Mouse (Mus musculus) T-helper 2 cell (primary cell): ENCODE data around the gene 1700109H08Rik.
"Not testable (repeated sequence)": the region's sequence is repeated elsewhere in the genome, so short reads cannot be mapped to it uniquely, and the experiment has no call there.

Source experiments
- in situ Hi-C: fragments of 300-600 bp; cut with MboI, MseI; formaldehyde crosslinking; loops from one replicate; pipeline ENCODE4 v1.15.1; 2025; ENCODE audit warnings: high pct_unique_total_duplicates

1700109H08Rik gene

GRCm38 (mm10) chr5:3571266-3571665, at the start of gene 1700109H08Rik:
Gene 1700109H08Rik (plus strand): TSS chr5:3571566.
- in situ Hi-C loops, result no loop called here

- in situ Hi-C loops, result no loop called here
These were observed 49.6 kb upstream of the 1700109H08Rik start for GRCm38 (mm10) chr5:3521741-3522140.

GRCm38 (mm10) chr5:3522826-3523225, 48.5 kb upstream of the 1700109H08Rik start:
- in situ Hi-C loops, result no loop called here

- in situ Hi-C loops, result no loop called here
These were observed 44.2 kb upstream of the 1700109H08Rik start for GRCm38 (mm10) chr5:3527041-3527691.

- in situ Hi-C loops, result no loop called here
These were observed 41.7 kb upstream of the 1700109H08Rik start for GRCm38 (mm10) chr5:3529585-3530189.

- in situ Hi-C loops, result not testable (repeated sequence)
These were observed 39.3 kb upstream of the 1700109H08Rik start for GRCm38 (mm10) chr5:3532048-3532447.

- in situ Hi-C loops, result no loop called here
These were observed 34.7 kb upstream of the 1700109H08Rik start for GRCm38 (mm10) chr5:3536592-3537212.

- in situ Hi-C loops, result no loop called here
These were observed 32.6 kb upstream of the 1700109H08Rik start for GRCm38 (mm10) chr5:3538505-3539472.

GRCm38 (mm10) chr5:3541871-3542270, 29.5 kb upstream of the 1700109H08Rik start:
- in situ Hi-C loops, result no loop called here

- in situ Hi-C loops, result no loop called here
These were observed 27.5 kb upstream of the 1700109H08Rik start, which contains the start of gene Fam133b for GRCm38 (mm10) chr5:3543629-3544479. Gene Fam133b (plus strand): TSS chr5:3543833.

- in situ Hi-C loops, result no loop called here
These were observed 26.9 kb upstream of the 1700109H08Rik start for GRCm38 (mm10) chr5:3544480-3544769.

- in situ Hi-C loops, result loop anchor here (5.0 kb wide), 1 partner anchor 44 kb away; no protein-coding TSS in a partner anchor
These were observed 25.1 kb upstream of the 1700109H08Rik start for GRCm38 (mm10) chr5:3546226-3546625.

- in situ Hi-C loops, result loop anchor here (5.0 kb wide), 1 partner anchor 46 kb away; the partner anchor contains the start of genes Pex1 and Rbm48
These were observed 19.9 kb upstream of the 1700109H08Rik start for GRCm38 (mm10) chr5:3551481-3551880.

GRCm38 (mm10) chr5:3554198-3554597, 17.2 kb upstream of the 1700109H08Rik start:
- in situ Hi-C loops, result loop anchor here (5.0 kb wide), 1 partner anchor 43 kb away; the partner anchor contains the start of genes Pex1 and Rbm48

- in situ Hi-C loops, result no loop called here
These were observed 3.5 kb downstream of the 1700109H08Rik start for GRCm38 (mm10) chr5:3574825-3575224.

GRCm38 (mm10) chr5:3577939-3578338, 6.6 kb downstream of the 1700109H08Rik start:
- in situ Hi-C loops, result no loop called here

- in situ Hi-C loops, result no loop called here
These were observed 7.7 kb downstream of the 1700109H08Rik start for GRCm38 (mm10) chr5:3579066-3579465.

GRCm38 (mm10) chr5:3595693-3596398, 24.5 kb downstream of the 1700109H08Rik start, which contains the start of gene Pex1:
Gene Pex1 (plus strand): TSS chr5:3596066.
- in situ Hi-C loops, result loop anchor here (5.0 kb wide), 1 partner anchor 44 kb away; no protein-coding TSS in a partner anchor

- in situ Hi-C loops, result loop anchor here (5.0 kb wide), 1 partner anchor 44 kb away; no protein-coding TSS in a partner anchor
These were observed 25.0 kb downstream of the 1700109H08Rik start, which contains the start of gene Rbm48 for GRCm38 (mm10) chr5:3596399-3596766. Gene Rbm48 (minus strand): TSS chr5:3596585.

- in situ Hi-C loops, result loop anchor here (5.0 kb wide), 1 partner anchor 45 kb away; no protein-coding TSS in a partner anchor
These were observed 25.8 kb downstream of the 1700109H08Rik start for GRCm38 (mm10) chr5:3597171-3597570.
